Mouse (Mus musculus) adrenal gland, adult 8-10 months (tissue): Measurements from ENCODE around the gene Gigyf2. TPM values are rescaled to one million over a fixed set of nuclear protein-coding genes. Genes with fewer than 3 reads are reported as not detected.

ENCODE experiments used
- DNase-seq: peaks from one replicate; pipeline ENCODE4 v3.0.0; 2022
- total RNA-seq, 4 experiments: library from RNA; stranded (reverse); gene quantifications; 2 replicates each; pipeline ENCODE4 v1.2.4; 2022

Gigyf2 gene
- total RNA-seq, 4 experiments from 2014 or later, result 87.7 to 132 (median 106) TPM

- DNase-seq, result no peak
These were observed 5.7 kb upstream of the Gigyf2 start for GRCm38 (mm10) chr1:87321071-87321470.

- DNase-seq, result no peak
These were observed 4.0 kb upstream of the Gigyf2 start for GRCm38 (mm10) chr1:87322778-87323177.

DNA sequence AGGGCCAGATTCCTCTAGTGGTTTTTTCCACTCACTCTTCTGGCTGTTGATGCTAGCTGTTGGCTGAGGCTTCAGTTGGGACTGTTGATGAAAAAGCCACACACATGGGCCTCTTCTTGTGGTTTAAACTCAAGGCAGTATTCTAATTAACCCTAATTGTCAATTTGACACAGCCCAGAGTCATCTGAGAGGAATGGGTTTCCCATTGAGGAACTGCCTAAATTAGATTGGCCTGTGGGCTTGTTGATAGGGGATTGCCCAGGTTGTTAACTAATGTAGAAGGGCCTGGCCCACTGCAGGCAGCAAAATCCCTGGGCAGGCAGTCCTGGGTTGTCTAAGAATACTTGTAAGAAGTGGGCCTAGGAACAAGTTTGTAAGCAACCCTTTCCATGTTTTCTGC lies 2.1 kb upstream of the Gigyf2 start:
- DNase-seq, result no peak

GRCm38 (mm10) chr1:87327165-87327861 lies 515 bp downstream of the Gigyf2 start:
- DNase-seq, result peak; percentile 28

GRCm38 (mm10) chr1:87331774-87332173 lies 5.0 kb downstream of the Gigyf2 start:
- DNase-seq, result no peak

- DNase-seq, result no peak
These were observed 23.8 kb downstream of the Gigyf2 start for GRCm38 (mm10) chr1:87350576-87350975.

GRCm38 (mm10) chr1:87360276-87360675 lies 33.5 kb downstream of the Gigyf2 start:
- DNase-seq, result no peak

- no peak for DNase-seq
These were observed 51.3 kb downstream of the Gigyf2 start for GRCm38 (mm10) chr1:87378024-87378560.

DNA sequence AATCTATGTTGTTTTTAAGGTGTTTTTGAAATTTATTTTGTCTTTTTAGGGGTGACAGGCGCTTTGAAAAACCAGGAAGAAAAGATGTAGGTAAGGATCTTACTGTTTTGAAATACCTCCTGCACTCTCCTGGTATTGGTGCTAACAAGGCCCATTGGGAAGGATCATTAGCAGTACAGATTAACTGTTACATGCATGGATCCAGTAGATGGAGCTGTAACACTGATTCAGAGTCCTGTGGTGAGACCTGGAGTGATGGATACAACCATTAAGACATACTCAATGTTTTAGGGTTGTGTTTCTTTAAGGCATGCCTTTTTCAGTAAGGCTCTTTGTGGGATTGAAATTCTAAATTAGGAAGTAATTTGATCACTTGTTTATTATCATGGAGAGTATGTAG lies 53.1 kb downstream of the Gigyf2 start:
- DNase-seq, result no peak

DNA sequence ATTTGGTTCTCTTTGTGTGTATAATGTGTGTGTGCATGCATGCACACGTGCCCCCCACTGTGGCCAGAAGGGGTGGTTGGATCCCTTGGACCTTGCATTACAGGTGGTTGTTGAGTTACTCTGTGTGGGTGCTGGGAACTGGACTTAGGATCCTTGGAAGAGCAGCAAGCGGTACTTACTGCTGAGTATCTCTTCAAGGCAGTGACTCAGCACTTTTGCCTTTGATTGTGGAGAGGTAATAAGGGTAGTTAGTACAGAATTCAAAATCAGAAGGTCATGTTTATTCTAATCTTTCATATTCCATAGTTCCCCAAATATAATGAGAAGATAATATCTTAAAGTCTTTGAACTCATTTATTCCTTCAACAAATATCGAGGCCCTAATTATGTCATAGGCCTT lies 54.4 kb downstream of the Gigyf2 start:
- no peak for DNase-seq

DNA sequence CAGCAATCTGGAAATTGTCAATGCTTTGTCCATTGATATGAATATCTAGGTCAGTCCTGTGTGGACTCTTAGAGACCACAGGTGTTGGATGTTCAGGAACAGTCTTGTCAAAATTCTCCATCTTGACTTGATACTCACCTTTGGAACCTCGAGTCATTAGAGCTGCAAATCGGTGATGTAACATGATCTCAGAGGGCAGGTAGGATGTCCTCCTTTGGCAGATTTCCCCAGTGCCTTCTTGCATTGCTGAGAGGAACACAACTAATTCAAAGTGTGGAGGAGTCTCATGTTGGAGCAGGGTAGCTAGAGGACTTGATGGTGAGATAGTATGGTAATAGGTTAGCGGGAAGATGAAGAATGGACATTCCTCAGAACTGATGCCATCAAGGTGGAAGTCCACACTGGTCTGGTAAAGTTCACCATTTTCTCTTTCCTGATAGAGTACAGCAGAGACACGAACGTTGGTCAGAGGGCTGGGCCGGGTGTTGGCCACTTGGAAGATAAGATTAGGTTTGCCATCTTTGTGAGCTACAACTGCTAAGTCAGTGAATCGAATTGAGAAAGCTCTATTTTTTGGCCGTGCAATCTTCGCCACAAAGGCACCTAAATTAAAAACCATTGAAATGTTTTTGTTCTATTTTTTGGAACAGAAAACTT lies 59.8 kb downstream of the Gigyf2 start:
- no peak for DNase-seq

- DNase-seq, result no peak
These were observed 66.8 kb downstream of the Gigyf2 start for GRCm38 (mm10) chr1:87393444-87394195.

DNA sequence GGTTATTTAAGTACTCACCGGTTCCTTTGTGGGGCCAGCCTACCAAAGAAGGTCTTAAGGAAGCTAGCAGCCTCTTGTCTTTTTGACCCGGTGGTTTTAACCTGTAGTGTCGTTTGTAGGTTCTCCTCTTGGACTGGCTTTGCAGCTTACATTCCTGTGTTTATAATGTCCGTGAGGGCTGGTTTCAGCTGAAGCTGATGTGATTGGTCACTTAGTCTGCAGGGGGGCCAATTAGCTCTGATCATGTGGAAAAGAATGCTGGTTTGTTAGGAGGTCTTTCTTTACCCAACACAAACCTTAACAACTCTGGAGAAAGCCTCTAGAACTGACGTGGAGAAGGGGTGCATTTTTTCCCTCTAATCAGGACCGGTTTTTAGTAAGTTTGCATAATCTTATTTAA lies 67.8 kb downstream of the Gigyf2 start, which contains the start of gene Kcnj13:
TSS of gene Kcnj13 (minus strand) at position 136 of the 400 bp plus-strand sequence.
- DNase-seq, result no peak

GRCm38 (mm10) chr1:87396923-87397586 lies 70.3 kb downstream of the Gigyf2 start:
- DNase-seq, result no peak

DNA sequence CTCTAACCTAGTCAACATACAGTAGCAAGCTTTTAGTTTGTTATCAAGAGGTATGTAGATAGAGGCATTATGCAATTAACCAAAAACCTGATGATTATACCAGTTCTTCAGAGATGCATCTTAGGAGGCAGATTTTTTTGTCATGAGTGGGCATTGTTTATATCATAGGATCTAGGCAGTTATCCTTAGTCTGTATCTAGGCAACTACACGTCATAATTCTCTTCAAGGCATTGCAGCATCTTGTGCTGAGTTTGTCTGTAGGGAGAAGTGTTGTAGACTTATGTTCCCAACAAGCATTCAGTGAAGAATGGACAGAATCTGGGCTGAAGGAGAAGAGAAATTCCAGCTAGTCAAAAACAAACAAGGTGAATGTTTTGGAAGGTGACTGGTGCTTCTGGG lies 77.9 kb downstream of the Gigyf2 start:
- no peak for DNase-seq

DNA sequence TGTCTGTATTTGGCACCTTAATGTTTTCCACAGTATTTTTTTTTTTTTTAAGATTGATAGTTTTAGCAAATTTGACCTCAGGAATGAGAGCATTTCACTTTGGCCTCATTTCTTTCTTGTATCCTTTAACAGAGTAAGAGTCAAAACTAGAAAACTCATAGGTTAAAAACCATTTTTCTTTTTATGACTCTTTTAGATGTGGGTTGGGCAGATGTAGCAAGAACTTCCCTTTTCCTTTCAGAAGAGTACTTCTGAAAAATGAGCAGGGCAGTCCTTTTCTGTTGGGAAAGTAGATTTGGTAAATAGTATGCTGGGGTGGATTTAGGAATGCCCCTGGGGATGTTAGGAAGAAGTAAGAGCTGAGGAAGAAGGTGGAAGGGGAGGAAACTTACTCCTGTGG lies 79.2 kb downstream of the Gigyf2 start:
- no peak for DNase-seq

- no peak for DNase-seq
These were observed 82.6 kb downstream of the Gigyf2 start for GRCm38 (mm10) chr1:87409380-87409779.

GRCm38 (mm10) chr1:87418733-87419132 lies 91.9 kb downstream of the Gigyf2 start:
- DNase-seq, result no peak

DNA sequence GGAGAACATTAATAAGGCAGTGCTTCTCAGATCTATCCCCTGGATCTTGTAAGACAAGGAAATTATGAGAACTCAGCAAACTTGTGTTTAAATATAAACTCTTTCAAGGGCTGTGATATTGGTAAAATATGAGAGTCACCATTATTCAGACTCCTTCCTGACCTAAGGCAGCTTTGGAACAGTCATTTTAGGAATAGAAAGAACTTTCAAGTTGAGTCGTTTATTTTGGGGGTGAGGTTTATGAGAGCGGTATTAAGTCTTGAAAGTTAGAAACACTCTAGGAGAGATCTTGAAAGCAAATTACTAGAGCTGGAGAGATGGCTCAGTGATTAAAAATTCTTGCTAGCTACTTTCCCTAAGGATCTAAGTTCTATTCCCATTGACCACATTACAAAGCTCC lies 108.3 kb downstream of the Gigyf2 start:
- no peak for DNase-seq

GRCm38 (mm10) chr1:87436583-87436982 lies 109.8 kb downstream of the Gigyf2 start:
- no peak for DNase-seq

GRCm38 (mm10) chr1:87447183-87448104 lies 120.6 kb downstream of the Gigyf2 start:
- DNase-seq, result no peak
